Mouse (Mus musculus): ENCODE data around the gene Muc1. TPM values are rescaled to one million over a fixed set of nuclear protein-coding genes. Genes with fewer than 3 reads are reported as not detected.

Gene Muc1
- polyA plus RNA-seq, 1 experiment from 2014 or later: 1.0 TPM

DNA sequence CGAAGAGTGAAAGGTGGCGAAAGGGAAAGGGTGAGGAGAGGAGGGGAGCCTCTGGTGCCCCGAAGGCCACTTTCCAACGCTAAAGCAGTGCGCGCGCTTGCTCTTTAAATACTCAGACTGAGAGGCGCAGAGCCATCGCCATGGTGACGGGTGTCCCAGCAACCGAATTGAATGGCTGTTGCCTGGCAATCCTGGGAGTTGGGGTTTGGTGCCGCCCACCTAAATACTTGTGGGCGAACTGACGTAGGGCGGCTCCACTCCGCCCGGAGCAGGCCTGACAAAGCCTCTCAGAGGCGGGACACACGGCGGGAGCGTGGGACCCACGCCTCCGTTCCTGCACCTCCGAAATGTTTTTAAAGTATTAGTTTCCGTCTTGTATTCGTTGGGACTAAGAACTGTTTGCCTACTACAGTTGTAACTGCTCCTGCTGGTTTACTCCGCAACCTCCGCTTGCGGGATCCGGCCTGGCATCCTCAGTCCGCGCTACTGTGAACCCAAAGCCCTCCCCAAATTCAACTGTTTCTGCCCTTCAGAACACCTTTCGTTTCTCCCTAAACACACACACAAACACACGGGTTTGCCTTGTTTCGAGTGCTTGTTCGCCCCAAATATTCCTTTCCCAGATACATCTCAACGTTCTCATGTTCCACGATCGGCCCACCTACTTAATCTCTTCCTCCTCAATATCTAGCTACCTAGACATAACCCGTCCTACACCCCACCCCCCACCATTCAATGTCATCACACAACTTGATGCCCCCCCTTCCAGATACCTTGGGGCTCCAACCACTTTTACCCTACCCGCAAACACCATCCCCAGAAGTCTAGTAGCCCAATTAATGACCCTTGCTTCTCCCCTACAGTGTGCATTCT is 1.3 kb upstream of the Muc1 start:
- peaks cover 64% of the 10 kb centered on the region for H3K4me1 ChIP-seq (replicated peaks)
- peaks cover 12% of the 10 kb centered on the region for H3K36me3 ChIP-seq
- H3K27me3 ChIP-seq: no peaks in the 10 kb centered on the region
- no peaks in the 10 kb centered on the region for H3K9me3 ChIP-seq
- H3K9ac ChIP-seq: peak overlapping the region; percentile 79
- H3K4me3 ChIP-seq: peak overlapping the region; percentile 50
- peak; percentile 67 for ATAC-seq (ENCODE audit: low read depth)
- H3K4me2 ChIP-seq: peak overlapping the region; percentile 79
- peak overlapping the region; percentile 92 for H3K27ac ChIP-seq (replicated peaks)
- 2% methylated on average over 41 of the region's 41 CpGs for WGBS

DNA sequence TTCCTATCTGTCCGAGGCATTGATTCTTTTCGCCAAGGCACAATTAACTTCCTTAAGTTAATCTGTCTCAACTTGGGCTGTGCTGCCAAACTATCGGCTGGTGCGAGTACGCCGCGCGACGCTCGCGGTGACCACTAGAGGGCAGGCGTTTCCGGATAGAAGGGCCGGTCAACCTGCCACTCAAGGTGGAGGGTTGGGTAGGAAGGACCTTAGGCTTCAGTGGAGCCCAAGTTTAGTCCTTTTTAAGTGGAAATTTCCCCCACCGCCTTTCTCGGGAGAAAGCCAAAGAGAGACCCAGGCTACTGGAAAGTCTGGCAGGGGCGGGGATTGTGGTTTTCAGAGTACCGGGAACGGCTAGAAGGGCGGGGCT is 692 bp upstream of the Muc1 start:
- no peaks in the 10 kb centered on the region for H3K27me3 ChIP-seq
- peak overlapping the region; percentile 92 for H3K27ac ChIP-seq (replicated peaks)
- peaks cover 11% of the 10 kb centered on the region for H3K36me3 ChIP-seq
- under 1% methylated on average over 20 of the region's 20 CpGs for WGBS
- H3K9ac ChIP-seq: peak overlapping the region; percentile 79
- H3K9me3 ChIP-seq: no peaks in the 10 kb centered on the region
- ATAC-seq (ENCODE audit: low read depth): peak; percentile 29; the same call in 1 of the 2 replicates
- H3K4me1 ChIP-seq (replicated peaks): peaks cover 59% of the 10 kb centered on the region
- peak overlapping the region; percentile 79 for H3K4me2 ChIP-seq
- H3K4me3 ChIP-seq: peak overlapping the region; percentile 50

DNA sequence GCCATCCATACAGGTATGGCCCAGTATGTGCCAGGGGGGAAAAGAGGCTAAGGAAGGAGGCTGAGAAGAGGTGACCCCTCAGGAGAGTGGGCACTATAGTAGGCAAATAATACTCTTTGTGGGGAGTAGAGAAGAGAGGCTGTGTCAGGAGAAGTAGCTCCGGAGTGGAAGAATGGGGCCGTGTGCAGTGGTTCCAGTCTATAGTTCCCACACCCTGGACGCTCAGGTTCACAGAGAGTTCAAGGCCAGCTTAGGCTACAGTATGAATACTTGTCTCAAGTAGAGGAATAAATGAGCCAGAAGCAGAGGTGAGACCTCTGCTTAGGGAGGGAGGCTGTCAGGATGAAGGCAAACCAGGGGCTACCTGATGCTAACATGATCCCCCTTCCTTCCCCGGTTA is 419 bp downstream of the Muc1 start:
- no peak overlapping the region for H3K9ac ChIP-seq
- H3K36me3 ChIP-seq: peaks cover 16% of the 10 kb centered on the region
- no peaks in the 10 kb centered on the region for H3K27me3 ChIP-seq
- 51% methylated on average over 4 of the region's 4 CpGs for WGBS
- H3K4me2 ChIP-seq: no peak overlapping the region
- peaks cover 48% of the 10 kb centered on the region for H3K4me1 ChIP-seq (replicated peaks)
- H3K9me3 ChIP-seq: no peaks in the 10 kb centered on the region
- no peak overlapping the region for H3K27ac ChIP-seq (replicated peaks)
- no peak for ATAC-seq (ENCODE audit: low read depth)
- no peak overlapping the region for H3K4me3 ChIP-seq

DNA sequence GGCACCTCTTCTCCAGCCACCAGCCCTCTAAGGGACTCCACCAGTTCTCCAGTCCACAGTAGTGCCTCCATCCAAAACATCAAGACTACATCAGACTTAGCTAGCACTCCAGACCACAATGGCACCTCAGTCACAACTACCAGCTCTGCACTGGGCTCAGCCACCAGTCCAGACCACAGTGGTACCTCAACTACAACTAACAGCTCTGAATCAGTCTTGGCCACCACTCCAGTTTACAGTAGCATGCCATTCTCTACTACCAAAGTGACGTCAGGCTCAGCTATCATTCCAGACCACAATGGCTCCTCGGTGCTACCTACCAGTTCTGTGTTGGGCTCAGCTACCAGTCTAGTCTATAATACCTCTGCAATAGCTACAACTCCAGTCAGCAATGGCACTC is 1.7 kb downstream of the Muc1 start:
- no peak overlapping the region for H3K4me2 ChIP-seq
- no peaks in the 10 kb centered on the region for H3K9me3 ChIP-seq
- peaks cover 35% of the 10 kb centered on the region for H3K4me1 ChIP-seq (replicated peaks)
- no peak for ATAC-seq (ENCODE audit: low read depth)
- WGBS: 94% methylated on average over 2 of the region's 2 CpGs
- no peaks in the 10 kb centered on the region for H3K27me3 ChIP-seq
- H3K36me3 ChIP-seq: peaks cover 29% of the 10 kb centered on the region
- H3K4me3 ChIP-seq: no peak overlapping the region
- H3K27ac ChIP-seq (replicated peaks): no peak overlapping the region
- H3K9ac ChIP-seq: no peak overlapping the region

- ATAC-seq (ENCODE audit: low read depth): no peak
- Histone ChIP-seq H3K4me2 (no peak overlapping the region), H3K9ac (no peak overlapping the region), H3K4me3 (no peak overlapping the region), H3K27ac (replicated peaks) (no peak overlapping the region), H3K36me3 (peaks cover 37% of the 10 kb centered on the region), H3K9me3 (no peaks in the 10 kb centered on the region), H3K27me3 (no peaks in the 10 kb centered on the region), H3K4me1 (replicated peaks) (peaks cover 27% of the 10 kb centered on the region)
- 79% methylated on average over 7 of the region's 7 CpGs for WGBS
These were observed 2.5 kb downstream of the Muc1 start for GRCm38 (mm10) chr3:89231345-89231744.

- Histone ChIP-seq H3K9me3 (no peaks in the 10 kb centered on the region), H3K36me3 (peaks cover 42% of the 10 kb centered on the region), H3K4me1 (replicated peaks) (peaks cover 22% of the 10 kb centered on the region), H3K27ac (replicated peaks) (no peak overlapping the region), H3K27me3 (no peaks in the 10 kb centered on the region), H3K4me2 (no peak overlapping the region), H3K4me3 (no peak overlapping the region), H3K9ac (no peak overlapping the region)
- ATAC-seq (ENCODE audit: low read depth): no peak
- WGBS: 79% methylated on average over 16 of the region's 16 CpGs
These were observed 3.0 kb downstream of the Muc1 start for GRCm38 (mm10) chr3:89231772-89232275.

GRCm38 (mm10) chr3:89232614-89233013 is 3.8 kb downstream of the Muc1 start:
- H3K4me1 ChIP-seq (replicated peaks): peaks cover 14% of the 10 kb centered on the region
- ATAC-seq (ENCODE audit: low read depth): no peak
- WGBS: 82% methylated on average over 6 of the region's 6 CpGs
- H3K36me3 ChIP-seq: peaks cover 49% of the 10 kb centered on the region
- H3K4me2 ChIP-seq: no peak overlapping the region
- no peak overlapping the region for H3K4me3 ChIP-seq
- no peaks in the 10 kb centered on the region for H3K27me3 ChIP-seq
- no peaks in the 10 kb centered on the region for H3K9me3 ChIP-seq
- H3K27ac ChIP-seq (replicated peaks): no peak overlapping the region
- H3K9ac ChIP-seq: no peak overlapping the region

DNA sequence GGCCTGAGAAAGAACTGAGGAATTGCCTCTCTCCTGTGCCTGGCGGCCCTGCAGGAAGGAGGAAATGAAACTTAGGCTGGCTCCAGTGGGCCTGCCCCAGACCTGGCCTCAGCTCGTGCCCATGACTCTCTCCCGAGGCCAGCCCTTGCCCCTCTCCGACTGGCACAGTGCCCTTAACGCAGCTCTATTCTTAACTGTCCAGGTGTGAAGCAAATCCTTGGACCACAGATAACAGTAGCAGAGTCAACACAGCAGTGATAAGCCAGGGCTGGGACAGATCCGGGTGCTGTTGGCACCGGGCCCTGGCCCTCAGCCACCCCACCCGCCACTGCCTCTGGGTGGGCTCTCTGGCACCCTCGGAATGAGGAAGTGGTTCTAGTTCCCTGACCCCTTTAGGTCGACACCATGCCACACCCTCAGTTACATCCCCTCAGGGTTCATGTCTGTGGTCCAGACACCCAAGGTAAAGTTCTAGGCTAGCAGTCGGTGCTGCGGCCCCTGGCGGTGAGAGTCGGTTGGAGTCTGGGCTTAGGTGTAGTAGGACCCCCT is 4.8 kb downstream of the Muc1 start:
- WGBS: 84% methylated on average over 14 of the region's 14 CpGs
- no peak for ATAC-seq (ENCODE audit: low read depth)
- Histone ChIP-seq H3K27ac (replicated peaks) (no peak overlapping the region), H3K36me3 (peaks cover 60% of the 10 kb centered on the region), H3K9ac (no peak overlapping the region), H3K4me2 (no peak overlapping the region), H3K27me3 (no peaks in the 10 kb centered on the region), H3K9me3 (no peaks in the 10 kb centered on the region), H3K4me3 (no peak overlapping the region), H3K4me1 (replicated peaks) (peaks cover 4% of the 10 kb centered on the region)

GRCm38 (mm10) chr3:89236516-89236915 is 7.7 kb downstream of the Muc1 start:
- no peaks in the 10 kb centered on the region for H3K4me1 ChIP-seq (replicated peaks)
- H3K9me3 ChIP-seq: no peaks in the 10 kb centered on the region
- no peak for ATAC-seq (ENCODE audit: low read depth)
- no peaks in the 10 kb centered on the region for H3K27me3 ChIP-seq
- no peak overlapping the region for H3K4me2 ChIP-seq
- H3K4me3 ChIP-seq: no peak overlapping the region
- WGBS: 93% methylated on average over 10 of the region's 10 CpGs
- peaks cover 88% of the 10 kb centered on the region for H3K36me3 ChIP-seq
- H3K27ac ChIP-seq (replicated peaks): no peak overlapping the region
- H3K9ac ChIP-seq: no peak overlapping the region

- Histone ChIP-seq H3K9me3 (no peaks in the 10 kb centered on the region), H3K27me3 (no peaks in the 10 kb centered on the region), H3K4me3 (no peak overlapping the region), H3K36me3 (peaks cover 99% of the 10 kb centered on the region), H3K9ac (no peak overlapping the region), H3K27ac (replicated peaks) (no peak overlapping the region), H3K4me1 (replicated peaks) (peaks cover 7% of the 10 kb centered on the region), H3K4me2 (no peak overlapping the region)
- 93% methylated on average over 21 of the region's 21 CpGs for WGBS
- ATAC-seq (ENCODE audit: low read depth): no peak
These were observed 8.8 kb downstream of the Muc1 start for GRCm38 (mm10) chr3:89237682-89238081.

- Histone ChIP-seq H3K36me3 (peaks cover 94% of the 10 kb centered on the region), H3K4me3 (no peak overlapping the region), H3K9ac (no peak overlapping the region), H3K4me2 (no peak overlapping the region), H3K4me1 (replicated peaks) (peaks cover 15% of the 10 kb centered on the region), H3K27ac (replicated peaks) (no peak overlapping the region), H3K27me3 (no peaks in the 10 kb centered on the region), H3K9me3 (no peaks in the 10 kb centered on the region)
- ATAC-seq (ENCODE audit: low read depth): no peak
- 73% methylated on average over 11 of the region's 12 CpGs for WGBS
These were observed 9.6 kb downstream of the Muc1 start for GRCm38 (mm10) chr3:89238494-89238893.

DNA sequence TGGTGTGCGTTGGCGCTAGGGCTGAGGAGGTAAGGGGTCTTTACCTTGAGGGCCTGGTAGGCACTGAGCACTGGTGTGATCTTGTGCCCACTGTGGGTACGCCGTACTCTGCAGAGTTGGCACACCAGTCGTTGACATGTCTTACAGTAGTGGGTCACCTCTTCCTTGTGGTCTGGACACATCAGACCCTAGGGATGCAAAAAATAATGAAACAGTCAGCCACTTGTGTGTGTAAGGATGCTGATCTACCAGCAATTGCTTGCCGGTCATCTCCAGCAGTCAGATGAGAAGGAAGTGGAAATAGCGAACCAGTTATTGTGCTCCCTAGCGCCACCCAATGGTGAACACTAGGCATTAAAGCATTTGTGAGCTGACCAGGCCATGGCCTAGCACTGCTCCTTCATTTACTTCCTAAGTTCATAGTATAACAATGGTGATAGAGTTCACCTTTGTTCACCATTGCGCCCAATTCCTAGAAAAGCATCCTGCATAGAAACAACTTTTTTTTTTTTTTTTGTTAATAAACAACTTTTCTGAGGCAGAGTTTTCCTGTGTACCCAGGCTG is 13.6 kb downstream of the Muc1 start:
- Histone ChIP-seq H3K9me3 (no peaks in the 10 kb centered on the region), H3K4me3 (no peak overlapping the region), H3K36me3 (peaks cover 55% of the 10 kb centered on the region), H3K4me2 (peak overlapping the region; percentile 90), H3K27ac (replicated peaks) (no peak overlapping the region), H3K4me1 (replicated peaks) (peaks cover 44% of the 10 kb centered on the region), H3K9ac (no peak overlapping the region), H3K27me3 (no peaks in the 10 kb centered on the region)
- 74% methylated on average over 9 of the region's 9 CpGs for WGBS
- no peak for ATAC-seq (ENCODE audit: low read depth)
